In the genomic region with DNA sequence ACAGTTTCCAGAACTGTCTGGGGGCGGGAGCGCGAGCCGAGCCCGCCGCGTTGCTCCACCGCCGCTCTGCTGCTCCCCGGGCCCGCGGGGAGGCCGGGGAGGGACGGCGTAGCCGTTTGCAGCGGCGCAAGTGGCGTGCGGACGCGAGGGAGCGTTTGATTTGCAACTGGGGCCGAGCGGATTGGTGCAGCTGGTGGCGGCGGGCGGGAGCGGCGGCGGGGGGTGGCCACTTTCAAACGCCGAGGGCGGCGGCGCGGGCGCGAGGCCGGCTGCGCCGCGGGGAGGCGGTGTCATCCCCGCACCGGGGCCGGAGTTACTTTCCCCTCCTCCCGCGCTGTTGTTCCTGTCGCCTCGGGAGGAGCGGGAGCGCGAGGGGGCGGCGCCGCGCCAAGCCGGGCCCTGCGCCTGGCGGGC, we compare ENCODE assay signal across 8 mouse cellular contexts. TPM values are rescaled to one million over a fixed set of nuclear protein-coding genes. Genes with fewer than 3 reads are reported as not detected.
DNase-seq lines count a peak whose midpoint lies in the region; ATAC-seq and TF ChIP-seq lines count a peak whose summit lies in the region.

No protein-coding gene starts in this region.

- DNase-seq in G1E (ENCODE audit: low spot score) = peak; percentile 74
- DNase-seq in cerebellum, adult 8-10 months = peak; percentile 77
- DNase-seq in hindbrain, embryonic 10.5 days (ENCODE audit: low spot score) = peak; percentile 84
- DNase-seq in layer of hippocampus, postnatal 10 days (ENCODE audit: low spot score in 2 of 2) = peak; percentile 83 to 85
- DNase-seq in lung, postnatal 0 days (ENCODE audit: low spot score) = peak; percentile 82
- peak; percentile 67 for DNase-seq in ovary, postnatal 14 days (ENCODE audit: low spot score)
- DNase-seq in thymus, postnatal 10 days (ENCODE audit: low spot score in 2 of 2) = peak; percentile 59 to 63

- TF ChIP-seq CTCF in G1E (IDR thresholded peaks at IDR 0.05; ENCODE audit: low read depth, low read length) = no peak
- no peak for TF ChIP-seq CTCF in lung, postnatal 0 days (IDR thresholded peaks at IDR 0.05)

- no peaks in the 10 kb centered on the region for H3K9me3 ChIP-seq in G1E (replicated peaks)
- no peaks in the 10 kb centered on the region for H3K9me3 ChIP-seq in hindbrain, embryonic 10.5 days
- no peaks in the 10 kb centered on the region for H3K9me3 ChIP-seq in lung, postnatal 0 days (ENCODE audit: low read length)

- H3K4me2 ChIP-seq in lung, postnatal 0 days (replicated peaks; ENCODE audit: low read depth, low read length) = peak overlapping the region; percentile 100

- H3K36me3 ChIP-seq in G1E (replicated peaks) = peaks cover 44% of the 10 kb centered on the region
- H3K36me3 ChIP-seq in hindbrain, embryonic 10.5 days = no peaks in the 10 kb centered on the region
- H3K36me3 ChIP-seq in lung, postnatal 0 days (ENCODE audit: insufficient read depth, low read length) = no peaks in the 10 kb centered on the region

- H3K27ac ChIP-seq in hindbrain, embryonic 10.5 days = peak overlapping the region; percentile 98
- peak overlapping the region; percentile 76 for H3K27ac ChIP-seq in lung, postnatal 0 days (ENCODE audit: low read length)

- TF ChIP-seq EP300 in lung, postnatal 0 days (IDR thresholded peaks at IDR 0.05) = no peak

- WGBS in hindbrain, embryonic 10.5 days = under 1% methylated on average over 60 of the region's 61 CpGs
- under 1% methylated on average over 25 of the region's 61 CpGs for WGBS in lung, postnatal 0 days

- ATAC-seq in G1E (ENCODE audit: extremely low read depth, insufficient number of reproducible peaks, low FRiP score, poor library complexity, severe bottlenecking) = no peak
- peak; percentile 78 for ATAC-seq in frontal cortex, adult (ENCODE audit: low TSS enrichment)
- peak; percentile 67 for ATAC-seq in lung, postnatal 0 days

- H3K4me3 ChIP-seq in G1E (ENCODE audit: low read depth, low read length) = peak overlapping the region; percentile 79
- peak overlapping the region; percentile 83 for H3K4me3 ChIP-seq in hindbrain, embryonic 10.5 days
- H3K4me3 ChIP-seq in lung, postnatal 0 days (ENCODE audit: low read depth, low read length) = peak overlapping the region; percentile 47

- peak overlapping the region; percentile 41 for H3K9ac ChIP-seq in lung, postnatal 0 days (replicated peaks; ENCODE audit: low read depth)

- no peaks in the 10 kb centered on the region for H3K27me3 ChIP-seq in G1E (ENCODE audit: insufficient read depth, low read length)
- H3K27me3 ChIP-seq in hindbrain, embryonic 10.5 days (ENCODE audit: insufficient read depth, poor library complexity, severe bottlenecking) = no peaks in the 10 kb centered on the region
- 0 out of 2 replicates have a peak, but pooled peaks cover 4% of the 10 kb centered on the region for H3K27me3 ChIP-seq in lung, postnatal 0 days (replicated peaks; ENCODE audit: insufficient read depth, low read length)

- peaks cover 56% of the 10 kb centered on the region for H3K4me1 ChIP-seq in G1E (ENCODE audit: insufficient read depth, low read depth, low read length)
- H3K4me1 ChIP-seq in hindbrain, embryonic 10.5 days (replicated peaks) = peaks cover 48% of the 10 kb centered on the region
- H3K4me1 ChIP-seq in lung, postnatal 0 days (ENCODE audit: insufficient read depth, low read depth, low read length) = 0 out of 2 replicates have a peak, but pooled peaks cover 9% of the 10 kb centered on the region

RNA-seq across cellular contexts. Expression of a gene that starts 9.9 kb away (rescaled TPM):
- 129 and 146 TPM in 2 replicates for total RNA-seq in G1E (2014; fragmentation: Nextera tagmentation)
- total RNA-seq in G1E (2017) = 138 and 159 TPM in 2 replicates
- 48.2 and 63.7 TPM in 2 replicates for polyA plus RNA-seq in G1E (2012)
- polyA plus RNA-seq in hindbrain, embryonic 10.5 days (2016; fragmentation: Nextera tagmentation; extraction: Ambion mirVana) = 12.2 and 19.1 TPM in 2 replicates
- total RNA-seq in layer of hippocampus, postnatal 10 days (2021) = 10 to 100 TPM; 18.6 to 23.0 TPM
- 6.0 and 7.7 TPM in 2 replicates for polyA plus RNA-seq in lung, postnatal 0 days (2015; fragmentation: Nextera tagmentation; extraction: Ambion mirVana)
